Mouse (Mus musculus) stomach, embryonic 15.5 days (tissue): ENCODE results near the gene Wrnip1. TPM values are rescaled to one million over a fixed set of nuclear protein-coding genes. Genes with fewer than 3 reads are reported as not detected.

Experiments used
- ATAC-seq: fragments of 200-750 bp; cut with Nextera tagmentation; 2 replicates; pipeline ENCODE4 v1.8.0; 2017; ENCODE audit warnings: low read depth, moderate number of reproducible peaks, moderate TSS enrichment; ENCODE audit not compliant: insufficient read depth, low FRiP score
- H3K27ac ChIP-seq: fragments of 300-500 bp; sonication (generic); 2 replicates; pipeline ENCODE4 v1.5.1; 2015; ENCODE audit warnings: mild to moderate bottlenecking, inconsistent platforms
- H3K27me3 ChIP-seq: fragments of 300-500 bp; sonication (generic); replicated peaks from 2 replicates; pipeline ENCODE4 v1.6.1; 2015; ENCODE audit warnings: inconsistent platforms
- H3K36me3 ChIP-seq: fragments of 300-500 bp; sonication (generic); 2 replicates; pipeline ENCODE4 v1.6.1; 2015; ENCODE audit warnings: inconsistent platforms
- H3K4me1 ChIP-seq: fragments of 300-500 bp; sonication (generic); 2 replicates; pipeline ENCODE4 v1.6.1; 2015; ENCODE audit warnings: inconsistent platforms
- H3K4me2 ChIP-seq: fragments of 300-500 bp; sonication (generic); 2 replicates; pipeline ENCODE4 v1.6.1; 2015; ENCODE audit warnings: mild to moderate bottlenecking, inconsistent platforms
- H3K4me3 ChIP-seq: fragments of 300-500 bp; sonication (generic); replicated peaks from 2 replicates; pipeline ENCODE4 v1.5.1; 2015; ENCODE audit warnings: inconsistent platforms
- H3K9ac ChIP-seq: fragments of 300-500 bp; sonication (generic); 2 replicates; pipeline ENCODE4 v1.6.1; 2015; ENCODE audit warnings: inconsistent platforms
- H3K9me3 ChIP-seq: fragments of 300-500 bp; sonication (generic); 2 replicates; pipeline ENCODE4 v1.6.1; 2016; ENCODE audit warnings: inconsistent platforms
- WGBS: fragments of 180-500 bp; shearing (Covaris S2); methylation state at CpG from one replicate; pipeline ENCODE4 v1.1.7; 2015; 5-methylcytosine and 5-hydroxymethylcytosine counted together
- polyA plus RNA-seq: library from polyadenylated mRNA; unstranded; fragments of >200 nt; fragmentation: Nextera tagmentation; extraction: Ambion mirVana; gene quantifications from 2 replicates; pipeline ENCODE4 v1.2.1, GENCODE M21; 2015

Wrnip1 gene
- polyA plus RNA-seq, 1 experiment from 2014 or later, result 29.2 TPM

DNA sequence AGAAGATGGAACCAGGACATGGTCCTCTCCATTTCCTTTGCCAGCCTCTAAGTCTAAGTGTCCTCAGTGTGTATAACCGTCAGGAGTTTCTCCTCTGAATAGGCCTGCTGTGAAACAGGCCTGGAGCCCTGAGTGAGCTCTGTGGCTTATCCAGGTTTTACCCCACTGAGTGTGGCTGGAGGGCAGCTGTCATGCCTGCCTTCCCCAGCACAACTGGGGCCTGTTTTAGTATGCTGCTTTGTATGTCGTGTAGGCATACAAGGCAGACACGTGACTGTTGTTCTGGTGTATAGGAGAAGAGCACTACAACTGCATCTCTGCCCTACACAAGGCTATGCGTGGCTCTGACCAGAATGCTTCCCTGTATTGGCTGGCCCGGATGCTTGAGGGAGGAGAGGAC is 18.1 kb downstream of the Wrnip1 start:
- Histone ChIP-seq H3K9ac (no peak overlapping the region), H3K27ac (no peak overlapping the region), H3K27me3 (no peaks in the 10 kb centered on the region), H3K4me2 (no peak overlapping the region), H3K9me3 (no peaks in the 10 kb centered on the region), H3K4me3 (no peak overlapping the region), H3K4me1 (no peaks in the 10 kb centered on the region), H3K36me3 (peaks cover 12% of the 10 kb centered on the region)
- 86% methylated on average over 5 of the region's 5 CpGs for WGBS
- no peak for ATAC-seq

DNA sequence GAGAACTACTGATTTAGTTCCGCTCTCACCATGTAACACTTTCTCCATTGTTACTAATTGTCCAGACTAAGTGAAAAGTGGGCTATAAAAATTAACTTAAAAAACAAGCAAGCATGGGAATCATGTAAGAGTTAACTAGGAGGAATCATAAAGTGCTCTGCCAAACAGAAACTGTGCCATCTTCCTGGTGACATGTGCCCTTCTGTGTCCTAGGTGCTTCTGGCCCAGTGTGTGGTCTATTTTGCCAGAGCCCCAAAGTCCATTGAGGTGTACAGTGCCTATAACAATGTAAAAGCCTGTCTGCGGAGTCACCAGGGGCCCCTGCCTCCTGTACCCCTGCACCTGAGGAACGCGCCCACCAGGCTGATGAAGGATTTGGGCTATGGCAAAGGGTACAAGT is 19.8 kb downstream of the Wrnip1 start:
- ATAC-seq, result no peak
- Histone ChIP-seq H3K4me2 (no peak overlapping the region), H3K4me1 (no peaks in the 10 kb centered on the region), H3K27ac (no peak overlapping the region), H3K27me3 (no peaks in the 10 kb centered on the region), H3K36me3 (peaks cover 8% of the 10 kb centered on the region), H3K9ac (no peak overlapping the region), H3K9me3 (no peaks in the 10 kb centered on the region), H3K4me3 (no peak overlapping the region)
- 96% methylated on average over 4 of the region's 4 CpGs for WGBS

GRCm38 (mm10) chr13:32823126-32823525 is 21.3 kb downstream of the Wrnip1 start:
- no peak overlapping the region for H3K4me2 ChIP-seq
- H3K27ac ChIP-seq, result no peak overlapping the region
- no peak overlapping the region for H3K4me3 ChIP-seq
- 0 out of 2 replicates have a peak, but pooled peaks have one; percentile 19 for ATAC-seq
- H3K4me1 ChIP-seq, result no peaks in the 10 kb centered on the region
- no peaks in the 10 kb centered on the region for H3K27me3 ChIP-seq
- H3K9me3 ChIP-seq, result no peaks in the 10 kb centered on the region
- WGBS, result 86% methylated on average over 6 of the region's 6 CpGs
- no peak overlapping the region for H3K9ac ChIP-seq
- H3K36me3 ChIP-seq, result peaks cover 4% of the 10 kb centered on the region

GRCm38 (mm10) chr13:32824377-32825330 is 22.8 kb downstream of the Wrnip1 start:
- no peak; the same call in 1 of the 2 replicates for ATAC-seq
- H3K9me3 ChIP-seq, result no peaks in the 10 kb centered on the region
- H3K4me2 ChIP-seq, result no peak overlapping the region
- no peak overlapping the region for H3K9ac ChIP-seq
- 71% methylated on average over 6 of the region's 6 CpGs for WGBS
- H3K27me3 ChIP-seq, result no peaks in the 10 kb centered on the region
- no peak overlapping the region for H3K27ac ChIP-seq
- H3K4me1 ChIP-seq, result no peaks in the 10 kb centered on the region
- peaks cover 4% of the 10 kb centered on the region for H3K36me3 ChIP-seq
- H3K4me3 ChIP-seq, result no peak overlapping the region

- no peaks in the 10 kb centered on the region for H3K4me1 ChIP-seq
- peaks cover 4% of the 10 kb centered on the region; the same call in 1 of the 2 replicates for H3K36me3 ChIP-seq
These were observed 23.7 kb downstream of the Wrnip1 start for GRCm38 (mm10) chr13:32825546-32825945.

GRCm38 (mm10) chr13:32827111-32827822 is 25.4 kb downstream of the Wrnip1 start:
- no peak overlapping the region for H3K4me3 ChIP-seq
- no peak overlapping the region for H3K27ac ChIP-seq
- H3K27me3 ChIP-seq, result no peaks in the 10 kb centered on the region
- H3K9ac ChIP-seq, result no peak overlapping the region
- H3K4me1 ChIP-seq, result no peaks in the 10 kb centered on the region
- 78% methylated on average over 3 of the region's 3 CpGs for WGBS
- no peaks in the 10 kb centered on the region for H3K36me3 ChIP-seq
- H3K4me2 ChIP-seq, result no peak overlapping the region
- ATAC-seq, result no peak
- H3K9me3 ChIP-seq, result no peaks in the 10 kb centered on the region

More at GRCm38 (mm10) chr13:32825546-32825945, 23.7 kb downstream of the Wrnip1 start:
- no peak for ATAC-seq
- H3K4me3 ChIP-seq, result no peak overlapping the region
- no peak overlapping the region for H3K27ac ChIP-seq
- 89% methylated on average over 8 of the region's 8 CpGs for WGBS
- H3K9me3 ChIP-seq, result no peaks in the 10 kb centered on the region
- H3K27me3 ChIP-seq, result no peaks in the 10 kb centered on the region
- H3K4me2 ChIP-seq, result no peak overlapping the region
- H3K9ac ChIP-seq, result no peak overlapping the region

- 52% methylated on average over 4 of the region's 4 CpGs for WGBS
- Histone ChIP-seq H3K4me3 (no peak overlapping the region), H3K36me3 (no peaks in the 10 kb centered on the region), H3K4me1 (no peaks in the 10 kb centered on the region), H3K27me3 (no peaks in the 10 kb centered on the region), H3K4me2 (no peak overlapping the region), H3K27ac (no peak overlapping the region), H3K9me3 (no peaks in the 10 kb centered on the region), H3K9ac (no peak overlapping the region)
- ATAC-seq, result peak; percentile 39; the same call in 1 of the 2 replicates
These were observed 26.1 kb downstream of the Wrnip1 start for GRCm38 (mm10) chr13:32827951-32828350.

- no peaks in the 10 kb centered on the region for H3K27me3 ChIP-seq
- no peak overlapping the region for H3K4me2 ChIP-seq
- no peak overlapping the region for H3K4me3 ChIP-seq
- H3K9me3 ChIP-seq, result no peaks in the 10 kb centered on the region
- H3K36me3 ChIP-seq, result no peaks in the 10 kb centered on the region
- no peak overlapping the region for H3K27ac ChIP-seq
- no peaks in the 10 kb centered on the region for H3K4me1 ChIP-seq
- H3K9ac ChIP-seq, result no peak overlapping the region
- ATAC-seq, result no peak
- WGBS, result 71% methylated on average over 4 of the region's 4 CpGs
These were observed 27.0 kb downstream of the Wrnip1 start for GRCm38 (mm10) chr13:32828886-32829285.

- 68% methylated on average over 3 of the region's 3 CpGs for WGBS
- no peaks in the 10 kb centered on the region for H3K4me1 ChIP-seq
- H3K27ac ChIP-seq, result no peak overlapping the region
- no peak overlapping the region for H3K4me2 ChIP-seq
- H3K9me3 ChIP-seq, result no peaks in the 10 kb centered on the region
- H3K4me3 ChIP-seq, result no peak overlapping the region
- no peak for ATAC-seq
- no peaks in the 10 kb centered on the region for H3K27me3 ChIP-seq
- no peaks in the 10 kb centered on the region for H3K36me3 ChIP-seq
- no peak overlapping the region for H3K9ac ChIP-seq
These were observed 29.9 kb downstream of the Wrnip1 start for GRCm38 (mm10) chr13:32831505-32832273.

DNA sequence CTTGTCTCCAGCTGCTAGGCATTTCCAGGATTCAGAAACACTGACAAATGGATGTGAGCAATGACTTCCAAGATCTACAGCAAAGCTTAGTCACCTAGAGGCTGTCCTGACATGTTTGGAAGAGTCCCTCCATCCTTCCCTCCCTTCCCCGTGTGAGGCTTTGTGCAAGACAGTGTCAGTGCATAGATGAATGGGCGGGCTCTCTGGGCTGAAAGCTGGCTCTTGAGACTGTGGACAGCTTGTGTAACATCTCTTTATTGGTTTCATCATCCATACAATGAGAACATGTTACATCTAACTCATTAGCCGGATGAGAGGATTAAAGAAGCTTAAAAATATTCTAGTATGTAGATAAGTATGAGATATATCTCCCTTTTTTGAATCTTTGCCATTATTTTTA is 30.9 kb downstream of the Wrnip1 start:
- no peaks in the 10 kb centered on the region for H3K4me1 ChIP-seq
- H3K27ac ChIP-seq, result no peak overlapping the region
- no peaks in the 10 kb centered on the region for H3K27me3 ChIP-seq
- no peak overlapping the region for H3K4me2 ChIP-seq
- H3K9ac ChIP-seq, result no peak overlapping the region
- no peak for ATAC-seq
- no peak overlapping the region for H3K4me3 ChIP-seq
- H3K36me3 ChIP-seq, result no peaks in the 10 kb centered on the region
- no peaks in the 10 kb centered on the region for H3K9me3 ChIP-seq
- WGBS, result 58% methylated on average over 3 of the region's 3 CpGs

DNA sequence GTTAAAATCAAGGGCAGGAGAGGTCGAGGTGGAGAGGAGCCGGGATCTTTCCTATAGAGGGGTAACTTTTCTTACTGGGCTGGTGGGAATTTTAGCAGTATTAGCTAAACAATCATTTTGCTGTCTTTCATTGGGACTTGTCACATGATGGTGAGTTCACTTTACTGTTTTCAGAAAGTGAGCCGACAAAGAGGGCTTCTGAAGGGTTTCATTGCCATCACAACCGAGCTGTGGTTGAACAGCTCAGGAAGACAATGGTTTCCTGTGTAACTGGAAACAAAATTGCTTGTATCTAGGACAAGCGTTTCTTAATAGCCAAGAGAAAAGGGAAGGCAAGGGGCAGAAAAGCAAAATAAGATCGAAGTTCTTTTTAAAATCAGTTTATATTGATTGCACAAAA is 31.4 kb downstream of the Wrnip1 start:
- H3K9me3 ChIP-seq, result no peaks in the 10 kb centered on the region
- H3K4me3 ChIP-seq, result no peak overlapping the region
- no peak for ATAC-seq
- H3K9ac ChIP-seq, result no peak overlapping the region
- H3K36me3 ChIP-seq, result no peaks in the 10 kb centered on the region
- no peaks in the 10 kb centered on the region for H3K27me3 ChIP-seq
- no peak overlapping the region for H3K4me2 ChIP-seq
- H3K27ac ChIP-seq, result no peak overlapping the region
- H3K4me1 ChIP-seq, result no peaks in the 10 kb centered on the region
- 60% methylated on average over 6 of the region's 6 CpGs for WGBS
